Mouse (Mus musculus) urinary bladder, postnatal 36 days (tissue): Measurements from ENCODE around the gene Slc8a2.

ENCODE experiments used
- DNase-seq, 2 experiments: peaks; one replicate each; pipeline ENCODE4 v3.0.0; 2022; ENCODE audit warnings: low spot score in 2 of 2, mixed read lengths in 1 of 2

Gene Slc8a2

GRCm38 (mm10) chr7:16125829-16126228 is 3.8 kb upstream of the Slc8a2 start:
- no peak for DNase-seq

- DNase-seq = no peak
Measured at GRCm38 (mm10) chr7:16128344-16128743, 1.3 kb upstream of the Slc8a2 start.

GRCm38 (mm10) chr7:16128899-16129298 is 727 bp upstream of the Slc8a2 start:
- DNase-seq = no peak

GRCm38 (mm10) chr7:16129846-16130691 is 443 bp downstream of the Slc8a2 start:
- no peak for DNase-seq

- DNase-seq = no peak
Measured at GRCm38 (mm10) chr7:16130956-16131634, 1.5 kb downstream of the Slc8a2 start.

GRCm38 (mm10) chr7:16132161-16132581 is 2.5 kb downstream of the Slc8a2 start:
- no peak for DNase-seq

GRCm38 (mm10) chr7:16132926-16133325 is 3.3 kb downstream of the Slc8a2 start:
- DNase-seq = no peak

GRCm38 (mm10) chr7:16133691-16134090 is 4.1 kb downstream of the Slc8a2 start:
- no peak for DNase-seq

- DNase-seq = no peak
Measured at GRCm38 (mm10) chr7:16134951-16135392, 5.3 kb downstream of the Slc8a2 start.

GRCm38 (mm10) chr7:16146489-16147410 is 17.1 kb downstream of the Slc8a2 start:
- DNase-seq = no peak

GRCm38 (mm10) chr7:16147643-16148042 is 18.0 kb downstream of the Slc8a2 start:
- peak; percentile 30 to 38 for DNase-seq

GRCm38 (mm10) chr7:16149241-16149640 is 19.6 kb downstream of the Slc8a2 start:
- no peak for DNase-seq

- DNase-seq = no peak
Measured at GRCm38 (mm10) chr7:16150191-16151145, 20.8 kb downstream of the Slc8a2 start.

GRCm38 (mm10) chr7:16153522-16153921 is 23.9 kb downstream of the Slc8a2 start:
- peak in 1 of 2 experiments; percentile 18 for DNase-seq

GRCm38 (mm10) chr7:16155132-16155872 is 25.7 kb downstream of the Slc8a2 start:
- DNase-seq = peak in 1 of 2 experiments; percentile 36

GRCm38 (mm10) chr7:16156105-16156714 is 26.6 kb downstream of the Slc8a2 start:
- no peak for DNase-seq

- DNase-seq = no peak
Measured at GRCm38 (mm10) chr7:16158735-16159134, 29.1 kb downstream of the Slc8a2 start.

GRCm38 (mm10) chr7:16160702-16161101 is 31.1 kb downstream of the Slc8a2 start:
- no peak for DNase-seq

- no peak for DNase-seq
Measured at GRCm38 (mm10) chr7:16161302-16161701, 31.7 kb downstream of the Slc8a2 start.
